Mouse (Mus musculus): ENCODE measurements around the gene Hoxc9.

GRCm38 (mm10) chr15:103010112-103010846, 34.0 kb downstream of the Hoxc9 start:
- TF ChIP-seq CTCF (conservative IDR thresholded peaks at IDR 0.05; ENCODE audit: insufficient read depth, insufficient read length, low read depth, low read length) (no peak), POLR2A (IDR thresholded peaks at IDR 0.05; ENCODE audit: low read depth, low read length) (no peak)
